Mouse (Mus musculus) frontal cortex, adult 2 months (tissue): ENCODE results near the gene Cox4i2. TPM values are rescaled to one million over a fixed set of nuclear protein-coding genes. Genes with fewer than 3 reads are reported as not detected.
A peak's percentile ranks its signal among the peaks of the same experiment; 100 is the strongest.

Experiments
- DNase-seq, 2 experiments: peaks; one replicate each; pipeline ENCODE4 v3.0.0; 2022; ENCODE audit warnings: low spot score in 1 of 2; ENCODE audit errors: extremely low spot score in 1 of 2
- polyA plus RNA-seq: library from polyadenylated mRNA; depleted of rRNA; stranded (reverse); fragments of >200 nt; gene quantifications from 2 replicates; pipeline ENCODE4 v1.2.3, GENCODE M21; 2012

Gene Cox4i2
- polyA plus RNA-seq, 1 experiment, result 7.6 TPM

DNA sequence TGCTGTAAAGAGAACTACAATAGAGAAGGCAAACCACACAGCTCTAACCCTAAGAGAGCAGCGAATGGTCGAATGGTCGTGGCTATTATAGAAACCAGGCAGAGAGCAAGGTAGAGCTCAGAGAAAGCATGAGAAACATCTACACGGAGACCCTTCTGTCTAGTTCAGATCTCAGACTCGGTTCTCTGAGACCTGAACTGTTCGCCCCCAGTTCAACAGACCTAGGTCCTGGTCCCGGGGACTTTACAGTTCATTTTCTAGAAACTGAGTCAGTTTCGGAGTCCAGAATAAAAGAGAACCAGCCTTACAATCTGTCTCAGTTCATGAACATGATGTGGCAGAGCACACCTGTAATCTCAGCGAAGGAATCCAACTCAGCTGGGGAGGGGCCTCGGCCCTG lies 19.5 kb upstream of the Cox4i2 start:
- DNase-seq, result no peak

DNA sequence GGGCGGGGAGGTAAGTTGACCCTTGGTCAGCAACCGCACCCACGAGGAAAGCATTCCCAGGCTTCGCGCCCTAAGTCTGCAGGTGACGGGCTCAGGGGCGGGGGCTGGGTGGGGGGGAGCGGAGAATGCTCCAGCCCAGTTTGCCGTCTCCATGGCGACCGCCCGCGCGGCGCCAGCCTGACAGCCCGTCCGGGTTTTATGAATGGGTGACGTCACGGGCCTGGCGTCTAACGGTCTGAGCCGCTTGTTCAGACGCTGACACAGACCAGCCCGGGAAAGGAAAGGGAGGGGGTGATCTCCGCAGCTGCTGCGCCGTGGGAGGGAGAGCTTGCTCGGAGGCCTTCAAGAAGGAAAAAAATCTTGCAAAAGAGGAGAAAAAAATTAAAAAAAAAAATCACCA lies 19.0 kb upstream of the Cox4i2 start:
- peak; percentile 88 to 96 for DNase-seq

- peak; percentile 40 to 73 for DNase-seq
Measured at GRCm38 (mm10) chr2:152736090-152736601, 17.8 kb upstream of the Cox4i2 start, which contains the start of gene Id1. Gene Id1 (plus strand): TSS chr2:152736251.

DNA sequence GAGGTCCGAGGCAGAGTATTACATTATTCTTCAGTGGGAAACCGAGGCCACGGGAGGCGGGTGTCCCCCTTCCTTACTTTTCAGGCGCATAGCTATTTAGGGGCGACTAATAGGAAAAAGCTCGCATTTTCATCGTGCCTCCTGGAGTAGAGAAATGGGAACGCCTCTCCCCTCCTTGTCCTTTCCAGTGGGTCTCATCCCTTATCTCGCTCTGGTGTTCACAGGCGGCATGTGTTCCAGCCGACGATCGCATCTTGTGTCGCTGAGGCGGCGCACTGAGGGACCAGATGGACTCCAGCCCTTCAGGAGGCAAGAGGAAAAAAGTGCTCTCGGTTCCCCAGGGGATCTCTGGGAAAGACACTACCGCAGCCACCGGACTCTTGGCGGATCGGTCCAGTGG lies 17.2 kb upstream of the Cox4i2 start:
- peak in 1 of 2 experiments; percentile 27 for DNase-seq

- DNase-seq, result no peak
Measured at GRCm38 (mm10) chr2:152737306-152738221, 16.4 kb upstream of the Cox4i2 start.

- DNase-seq, result no peak
Measured at GRCm38 (mm10) chr2:152738341-152738740, 15.6 kb upstream of the Cox4i2 start.

- peak in 1 of 2 experiments; percentile 32 for DNase-seq
Measured at GRCm38 (mm10) chr2:152739031-152739841, 14.7 kb upstream of the Cox4i2 start.

- DNase-seq, result no peak
Measured at GRCm38 (mm10) chr2:152739842-152740260, 14.1 kb upstream of the Cox4i2 start.

- no peak for DNase-seq
Measured at GRCm38 (mm10) chr2:152740490-152740889, 13.5 kb upstream of the Cox4i2 start.

DNA sequence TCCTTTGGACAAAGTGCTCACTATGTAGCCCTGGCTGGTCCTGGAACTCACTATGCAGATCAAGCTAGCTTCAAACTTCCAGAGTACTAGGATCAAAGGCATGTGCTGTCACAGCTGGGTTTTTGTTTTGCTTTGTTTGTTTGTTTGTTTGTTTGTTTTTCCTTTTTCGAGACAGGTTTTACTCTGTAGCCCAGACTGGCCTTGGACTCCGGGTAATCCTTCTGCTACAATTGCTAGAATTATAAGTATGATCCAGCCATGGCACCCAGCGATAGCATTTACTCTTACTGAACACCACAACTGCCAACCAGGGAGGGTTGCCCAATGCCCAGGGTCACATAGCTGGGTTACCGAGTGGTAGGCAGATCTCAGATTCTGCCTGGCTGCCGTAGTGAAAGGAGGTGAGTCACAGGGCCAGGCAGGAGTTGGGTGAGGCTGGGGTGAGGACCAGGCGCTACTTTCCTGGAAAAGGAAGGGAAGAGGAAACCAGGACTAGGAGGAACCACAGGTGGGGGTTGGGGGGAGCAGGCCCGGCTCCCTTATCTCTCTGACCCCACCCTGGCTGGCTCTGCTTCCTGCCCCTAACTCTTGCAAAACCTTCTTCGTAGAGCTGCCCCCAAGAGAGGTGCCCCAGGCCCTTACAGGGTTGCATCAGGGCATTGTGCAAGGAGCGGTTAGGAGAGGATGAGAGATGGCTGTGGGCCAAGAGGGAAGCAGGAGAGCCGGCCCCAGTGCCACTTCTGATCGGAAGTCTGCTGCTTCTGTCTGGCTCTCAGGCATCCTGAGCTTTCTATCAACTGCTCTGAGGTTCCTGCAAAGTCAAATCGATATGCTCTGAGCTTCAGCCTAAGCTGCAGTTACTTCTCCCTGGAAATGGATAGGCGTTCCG lies 12.6 kb upstream of the Cox4i2 start:
- no peak for DNase-seq

DNA sequence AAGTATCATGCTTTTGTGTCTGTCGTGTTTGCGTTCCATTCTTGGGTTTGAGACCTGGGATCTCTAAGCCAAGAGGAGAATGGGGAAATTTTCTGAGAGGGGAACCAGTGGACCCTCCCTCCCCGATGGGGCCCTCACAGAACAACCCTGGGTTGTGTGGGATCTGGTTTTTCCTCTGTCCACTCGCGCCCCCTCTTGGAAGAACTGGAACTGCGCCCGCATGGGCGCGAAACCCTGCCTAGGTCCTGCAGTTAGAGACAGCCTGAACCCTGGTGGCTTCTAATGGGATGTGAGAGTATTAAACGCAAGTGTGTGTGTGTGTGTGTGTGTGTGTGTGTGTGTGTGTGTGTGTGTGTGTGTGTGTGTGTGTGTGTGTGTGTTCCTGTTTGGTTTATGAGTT lies 11.5 kb upstream of the Cox4i2 start:
- DNase-seq, result peak in 1 of 2 experiments; percentile 26

DNA sequence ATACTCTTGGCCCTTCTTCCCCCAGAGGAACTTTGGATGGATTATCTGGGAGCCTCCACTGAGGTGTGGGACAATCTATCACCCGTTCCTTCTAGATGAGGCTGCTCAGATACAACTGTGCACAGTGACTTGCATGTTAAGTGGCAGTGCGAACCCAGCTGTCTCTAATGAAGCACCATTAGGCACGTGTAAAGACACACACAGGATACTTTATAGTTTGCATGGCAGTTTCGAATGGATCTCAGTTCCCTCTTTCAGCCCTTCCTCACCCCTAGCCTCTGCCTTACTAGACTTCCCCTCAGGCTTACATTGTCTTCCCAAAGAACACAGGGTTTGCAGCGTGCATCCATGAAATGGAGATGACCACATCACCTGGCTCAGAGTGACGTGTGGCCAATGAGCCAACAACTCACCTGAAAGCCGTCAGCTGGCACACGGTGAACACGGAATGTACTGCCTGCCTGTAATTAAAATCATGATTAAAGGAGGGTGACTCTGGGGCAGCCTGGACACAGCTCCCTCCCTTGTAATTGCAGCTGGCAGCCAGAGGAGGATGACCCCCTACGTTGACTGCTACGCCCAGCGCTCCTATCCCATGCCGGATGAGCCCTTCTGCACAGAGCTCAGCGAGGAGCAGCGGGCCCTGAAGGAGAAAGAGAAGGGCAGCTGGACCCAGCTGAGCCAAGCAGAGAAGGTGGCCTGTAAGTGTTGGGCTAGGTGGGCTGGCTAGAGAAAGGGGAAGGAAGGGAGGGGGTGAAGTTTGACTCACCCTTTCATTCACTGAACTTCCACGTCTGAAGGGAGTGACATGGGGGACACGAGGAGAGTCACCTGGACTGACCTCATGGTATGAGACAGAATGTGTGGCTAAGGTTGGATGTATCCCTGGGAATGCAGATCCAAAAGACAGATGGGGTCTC lies 2.8 kb downstream of the Cox4i2 start:
- no peak for DNase-seq

DNA sequence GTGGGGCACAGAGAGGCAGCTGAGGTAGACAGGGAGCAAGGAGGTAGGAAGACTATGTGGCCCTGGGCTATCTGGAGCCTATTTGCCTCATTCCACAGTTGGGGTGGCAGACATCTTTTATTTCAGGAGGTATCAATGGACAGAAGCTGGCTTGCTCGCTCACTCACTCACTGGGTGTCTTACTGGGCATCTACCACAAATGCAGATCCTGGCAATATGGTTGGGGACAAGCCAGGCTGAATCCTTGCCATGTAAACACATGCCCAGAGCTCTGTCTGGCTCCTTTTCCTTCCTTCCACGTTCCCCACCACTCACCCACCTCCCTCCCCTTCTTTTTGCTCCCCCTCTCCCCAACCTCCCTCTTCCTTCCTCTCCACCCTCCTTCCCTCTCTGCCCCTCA lies 3.5 kb downstream of the Cox4i2 start:
- no peak for DNase-seq

DNA sequence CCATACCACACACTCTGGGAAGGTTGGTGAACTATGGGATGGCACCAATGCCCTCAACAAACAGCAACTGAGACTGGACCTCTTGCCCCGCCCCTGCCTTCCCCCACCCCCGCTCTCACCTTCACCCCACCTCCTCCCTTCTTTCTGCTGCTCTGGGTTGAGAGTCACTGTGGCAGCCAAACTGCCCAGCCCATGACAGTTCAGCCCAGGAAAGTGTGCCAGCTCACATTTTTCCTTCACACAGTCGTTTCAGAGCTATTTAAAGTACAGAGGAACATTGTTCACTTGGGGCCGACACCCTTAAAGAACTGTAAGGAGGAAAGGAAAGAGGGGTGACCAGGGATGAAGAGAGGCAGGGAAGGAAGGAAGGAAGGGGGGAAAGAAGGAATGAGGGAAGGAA lies 4.4 kb downstream of the Cox4i2 start:
- DNase-seq, result no peak

GRCm38 (mm10) chr2:152763310-152763709 lies 9.3 kb downstream of the Cox4i2 start:
- DNase-seq, result no peak

GRCm38 (mm10) chr2:152764172-152765044 lies 10.4 kb downstream of the Cox4i2 start:
- no peak for DNase-seq

- DNase-seq, result no peak
Measured at GRCm38 (mm10) chr2:152765045-152765674, 11.2 kb downstream of the Cox4i2 start.
